9 mouse cellular contexts compared by ENCODE assay signal in the genomic region with DNA sequence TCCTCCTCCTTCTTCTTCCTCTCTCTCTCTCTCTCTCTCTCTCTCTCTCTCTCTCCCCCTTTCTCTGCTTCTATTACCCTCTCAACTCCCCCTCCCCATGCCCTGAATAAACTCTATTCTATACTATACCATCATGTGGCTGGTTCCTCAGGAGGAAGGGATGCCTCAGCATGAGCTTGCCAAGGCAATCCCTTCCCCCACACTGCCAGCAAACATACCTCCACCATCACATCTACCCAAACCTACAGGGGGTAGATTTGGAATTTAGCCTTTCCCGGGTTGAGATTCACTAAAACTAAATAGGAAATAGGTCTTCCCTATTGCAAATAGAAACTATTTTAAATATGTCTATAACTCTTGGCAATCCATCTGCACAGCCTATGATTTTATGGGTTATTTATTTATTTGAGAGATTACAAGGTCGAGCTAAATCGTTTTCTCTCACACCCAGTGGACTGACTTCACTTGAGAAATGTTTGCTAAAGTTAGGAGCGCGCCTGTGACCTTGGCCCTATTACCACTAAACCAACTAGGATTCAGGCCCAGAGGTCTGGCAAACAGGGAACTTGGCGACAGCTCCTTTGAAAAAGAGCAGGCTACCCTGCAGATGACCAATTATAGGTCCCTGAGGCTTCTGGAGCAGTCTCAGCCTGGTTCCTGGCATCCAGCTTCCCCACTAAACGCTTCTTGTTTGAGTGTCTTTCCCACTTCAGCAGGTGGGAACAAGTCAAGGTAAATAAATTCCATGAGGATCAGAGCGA. TPM values are rescaled to one million over a fixed set of nuclear protein-coding genes. Genes with fewer than 3 reads are reported as not detected.
DNase-seq lines count a peak whose midpoint lies in the region; ATAC-seq and TF ChIP-seq lines count a peak whose summit lies in the region.
"Had no signal": no experiment of that assay in that cellular context is flagged by ENCODE, and none has a peak within 500 bp of the region (broad histone marks: within the 10 kb centered on the region; RNA-seq: fewer than 3 reads in every experiment).

No protein-coding gene starts in this region.

- H3K36me3 ChIP-seq in kidney, embryonic 15.5 days: no peaks in the 10 kb centered on the region
- H3K36me3 ChIP-seq in heart, postnatal 0 days (replicated peaks; ENCODE audit: control insufficient read depth, insufficient read depth, low read length): no peaks in the 10 kb centered on the region
- no peaks in the 10 kb centered on the region for H3K36me3 ChIP-seq in liver, embryonic 15.5 days (replicated peaks)
- H3K36me3 ChIP-seq in midbrain, embryonic 15.5 days (replicated peaks): no peaks in the 10 kb centered on the region
- H3K36me3 ChIP-seq in forebrain, postnatal 0 days (ENCODE audit: insufficient read depth): no peaks in the 10 kb centered on the region

- ATAC-seq in kidney, embryonic 15.5 days (replicated peaks; ENCODE audit: low FRiP score): no peak
- ATAC-seq in heart, postnatal 0 days (ENCODE audit: insufficient read depth, low read depth): peak; percentile 86
- ATAC-seq in liver, embryonic 15.5 days (ENCODE audit: insufficient read depth): no peak
- no peak for ATAC-seq in midbrain, embryonic 15.5 days (replicated peaks)
- no peak for ATAC-seq in forebrain, postnatal 0 days

- H3K9ac ChIP-seq in kidney, embryonic 15.5 days: no peak overlapping the region
- peak overlapping the region; percentile 42 for H3K9ac ChIP-seq in heart, postnatal 0 days (replicated peaks; ENCODE audit: low read depth, low read length)
- H3K9ac ChIP-seq in liver, embryonic 15.5 days: 0 out of 2 replicates have a peak overlapping the region, but pooled peaks have one; percentile 19
- H3K9ac ChIP-seq in midbrain, embryonic 15.5 days: no peak overlapping the region
- no peak overlapping the region for H3K9ac ChIP-seq in forebrain, postnatal 0 days

- no peaks in the 10 kb centered on the region for H3K9me3 ChIP-seq in kidney, embryonic 15.5 days (replicated peaks)
- no peaks in the 10 kb centered on the region for H3K9me3 ChIP-seq in heart, postnatal 0 days (replicated peaks; ENCODE audit: control insufficient read depth, low read length)
- H3K9me3 ChIP-seq in liver, embryonic 15.5 days (replicated peaks): no peaks in the 10 kb centered on the region
- H3K9me3 ChIP-seq in midbrain, embryonic 15.5 days: no peaks in the 10 kb centered on the region
- H3K9me3 ChIP-seq in forebrain, postnatal 0 days (ENCODE audit: low read length): no peaks in the 10 kb centered on the region

- peak; percentile 46 for DNase-seq in kidney, adult 18-20 months
- peak; percentile 36 for DNase-seq in embryo, embryonic 10.5 days (ENCODE audit: low spot score)
- peak; percentile 83 for DNase-seq in heart, postnatal 0 days (ENCODE audit: low spot score)
- DNase-seq in layer of hippocampus, adult 18-20 months (ENCODE audit: low spot score in 2 of 2): no peak
- no peak for DNase-seq in forebrain, postnatal 0 days
- DNase-seq: cerebellum, adult 11 months had no signal

- H3K4me3 ChIP-seq in kidney, embryonic 15.5 days (replicated peaks): no peak overlapping the region
- H3K4me3 ChIP-seq in heart, postnatal 0 days (ENCODE audit: low read depth, low read length): no peak overlapping the region
- no peak overlapping the region for H3K4me3 ChIP-seq in liver, embryonic 15.5 days (replicated peaks)
- no peak overlapping the region for H3K4me3 ChIP-seq in midbrain, embryonic 15.5 days
- H3K4me3 ChIP-seq in forebrain, postnatal 0 days (ENCODE audit: low read depth, low read length): no peak overlapping the region

- H3K27me3 ChIP-seq in kidney, embryonic 15.5 days: no peaks in the 10 kb centered on the region
- H3K27me3 ChIP-seq in heart, postnatal 0 days (ENCODE audit: control insufficient read depth, insufficient read depth, low read length): no peaks in the 10 kb centered on the region
- no peaks in the 10 kb centered on the region for H3K27me3 ChIP-seq in liver, embryonic 15.5 days
- H3K27me3 ChIP-seq in midbrain, embryonic 15.5 days (replicated peaks): no peaks in the 10 kb centered on the region
- H3K27me3 ChIP-seq in forebrain, postnatal 0 days (ENCODE audit: insufficient read depth, low read length): no peaks in the 10 kb centered on the region

- H3K4me1 ChIP-seq in kidney, embryonic 15.5 days: peaks cover 32% of the 10 kb centered on the region
- H3K4me1 ChIP-seq in heart, postnatal 0 days (ENCODE audit: control insufficient read depth, insufficient read depth): peaks cover 22% of the 10 kb centered on the region
- H3K4me1 ChIP-seq in liver, embryonic 15.5 days (replicated peaks): peaks cover 47% of the 10 kb centered on the region
- H3K4me1 ChIP-seq in midbrain, embryonic 15.5 days: no peaks in the 10 kb centered on the region
- no peaks in the 10 kb centered on the region for H3K4me1 ChIP-seq in forebrain, postnatal 0 days (ENCODE audit: insufficient read depth)

- TF ChIP-seq EP300 in heart, postnatal 0 days (IDR thresholded peaks at IDR 0.05; ENCODE audit: low read depth): peak; percentile 74

- 47% methylated on average over 8 of the region's 8 CpGs for WGBS in kidney, embryonic 15.5 days
- 19% methylated on average over 8 of the region's 8 CpGs for WGBS in heart, postnatal 0 days
- WGBS in liver, embryonic 15.5 days (ENCODE audit: insufficient replicate concordance): 35% methylated on average over 8 of the region's 8 CpGs
- WGBS in midbrain, embryonic 15.5 days: 55% methylated on average over 8 of the region's 8 CpGs
- 55% methylated on average over 8 of the region's 8 CpGs for WGBS in forebrain, postnatal 0 days

- TF ChIP-seq CTCF in heart, postnatal 0 days (IDR thresholded peaks at IDR 0.05; ENCODE audit: low read depth): no peak
- no peak for TF ChIP-seq CTCF in forebrain, postnatal 0 days (IDR thresholded peaks at IDR 0.05; ENCODE audit: low read depth)

- no peak overlapping the region for H3K4me2 ChIP-seq in kidney, embryonic 15.5 days
- H3K4me2 ChIP-seq in heart, postnatal 0 days (ENCODE audit: low read depth, low read length): peak overlapping the region; percentile 29; the same call in 1 of the 2 replicates
- peak overlapping the region; percentile 35 for H3K4me2 ChIP-seq in liver, embryonic 15.5 days
- no peak overlapping the region for H3K4me2 ChIP-seq in midbrain, embryonic 15.5 days
- no peak overlapping the region for H3K4me2 ChIP-seq in forebrain, postnatal 0 days (ENCODE audit: low read depth)

- H3K27ac ChIP-seq in kidney, embryonic 15.5 days: no peak overlapping the region
- H3K27ac ChIP-seq in heart, postnatal 0 days (ENCODE audit: low read depth): peak overlapping the region; percentile 98
- H3K27ac ChIP-seq in liver, embryonic 15.5 days (replicated peaks): peak overlapping the region; percentile 85
- H3K27ac ChIP-seq in midbrain, embryonic 15.5 days: no peak overlapping the region
- no peak overlapping the region for H3K27ac ChIP-seq in forebrain, postnatal 0 days (ENCODE audit: low read depth, low read length)

RNA-seq across cellular contexts. Expression of gene Ppp2r5a, which starts 17.1 kb away (rescaled TPM):
- 17.7 and 17.8 TPM in 2 replicates for polyA plus RNA-seq in kidney, embryonic 15.5 days (2015; fragmentation: Nextera tagmentation; extraction: Ambion mirVana)
- total RNA-seq in heart, postnatal 0 days (2014; rRNA removed; ENCODE audit: low replicate concordance): 109 and 125 TPM in 2 replicates
- 29.8 and 31.4 TPM in 2 replicates for polyA plus RNA-seq in heart, postnatal 0 days (2015; fragmentation: Nextera tagmentation; extraction: Ambion mirVana)
- polyA plus RNA-seq in liver, embryonic 15.5 days (2015; fragmentation: Nextera tagmentation; extraction: Ambion mirVana): 18.4 and 23.3 TPM in 2 replicates
- 8.3 and 9.4 TPM in 2 replicates for polyA plus RNA-seq in midbrain, embryonic 15.5 days (2015; fragmentation: Nextera tagmentation; extraction: Ambion mirVana)
- total RNA-seq in layer of hippocampus, adult 18-20 months (2021): 10 to 100 TPM; 74.6 to 79.3 TPM
- total RNA-seq in forebrain, postnatal 0 days (2014; rRNA removed): 36.6 and 39.2 TPM in 2 replicates
- 10.1 and 11.5 TPM in 2 replicates for polyA plus RNA-seq in forebrain, postnatal 0 days (2015; fragmentation: Nextera tagmentation; extraction: Ambion mirVana)

Comparison
In these comparisons a context has a peak if more than half of its experiments do, and no peak if none do; other contexts are left out.
1. DNase-seq: peak in kidney, adult 18-20 months (single experiment), embryo, embryonic 10.5 days (single experiment) and heart, postnatal 0 days (single experiment); none in layer of hippocampus, adult 18-20 months (0 of 2) and forebrain, postnatal 0 days (single experiment).
2. H3K27ac ChIP-seq: peak in heart, postnatal 0 days (single experiment) and liver, embryonic 15.5 days (single experiment); none in kidney, embryonic 15.5 days (single experiment), midbrain, embryonic 15.5 days (single experiment) and forebrain, postnatal 0 days (single experiment).
3. H3K4me2 ChIP-seq: peak in heart, postnatal 0 days (single experiment) and liver, embryonic 15.5 days (single experiment); none in kidney, embryonic 15.5 days (single experiment), midbrain, embryonic 15.5 days (single experiment) and forebrain, postnatal 0 days (single experiment).
4. H3K9ac ChIP-seq: peak in heart, postnatal 0 days (single experiment) and liver, embryonic 15.5 days (single experiment); none in kidney, embryonic 15.5 days (single experiment), midbrain, embryonic 15.5 days (single experiment) and forebrain, postnatal 0 days (single experiment).